23 mouse cellular contexts compared by ENCODE assay signal in the genomic region with DNA sequence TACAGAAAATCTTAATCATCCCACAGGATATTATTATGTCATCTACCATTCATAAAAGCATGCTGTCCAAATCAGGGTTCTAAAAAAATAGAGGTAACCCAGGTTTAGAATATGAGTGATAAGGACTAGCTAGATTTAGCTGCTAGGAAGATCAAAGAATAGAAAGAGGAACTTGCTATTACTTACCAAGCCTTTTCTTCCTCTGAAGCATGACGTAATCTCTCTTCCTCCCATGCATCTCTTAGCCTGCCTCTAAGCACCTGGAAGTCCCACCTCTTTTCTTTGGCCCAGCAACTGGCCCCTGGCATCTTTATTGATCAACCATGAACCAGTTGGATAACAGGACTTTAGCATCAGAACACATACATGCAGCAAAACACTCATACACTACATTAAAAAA.
DNase-seq lines count a peak whose midpoint lies in the region; ATAC-seq lines count a peak whose summit lies in the region.
"Had no signal": no experiment of that assay in that cellular context is flagged by ENCODE, and none has a peak within 500 bp of the region (broad histone marks: within the 10 kb centered on the region; RNA-seq: fewer than 3 reads in every experiment).

No protein-coding gene starts in this region.

- 89% methylated on average over 1 of the region's 1 CpGs for WGBS in hindbrain, embryonic 16.5 days

- H3K9me3 ChIP-seq in hindbrain, embryonic 16.5 days (ENCODE audit: control insufficient read depth, low read length): no peaks in the 10 kb centered on the region
- H3K9me3 ChIP-seq: forebrain, embryonic 15.5 days; heart, embryonic 10.5 days; heart, embryonic 13.5 days; hindbrain, embryonic 15.5 days; intestine, embryonic 15.5 days had no signal

- no peaks in the 10 kb centered on the region for H3K4me1 ChIP-seq in hindbrain, embryonic 16.5 days (ENCODE audit: control insufficient read depth, insufficient read depth, low read depth, low read length)
- H3K4me1 ChIP-seq: forebrain, embryonic 15.5 days; heart, embryonic 10.5 days; heart, embryonic 13.5 days; hindbrain, embryonic 15.5 days; intestine, embryonic 15.5 days had no signal

- ATAC-seq in megakaryocyte progenitor cell, adult 5-6 weeks (replicated peaks; ENCODE audit: poor library complexity): peak; percentile 52; the same call in 1 of the 2 replicates
- ATAC-seq in hindbrain, embryonic 16.5 days: no peak
- ATAC-seq: activated CD4-positive, CD25-positive, alpha-beta regulatory T cell, adult 4 months; forebrain, embryonic 15.5 days; intestine, embryonic 15.5 days had no signal

- no peak overlapping the region for H3K9ac ChIP-seq in hindbrain, embryonic 16.5 days (ENCODE audit: low read depth, low read length)
- H3K9ac ChIP-seq: forebrain, embryonic 15.5 days; heart, embryonic 13.5 days; hindbrain, embryonic 15.5 days; intestine, embryonic 15.5 days had no signal

- H3K27me3 ChIP-seq in hindbrain, embryonic 16.5 days (replicated peaks; ENCODE audit: control insufficient read depth, insufficient read depth, low read length): no peaks in the 10 kb centered on the region
- H3K27me3 ChIP-seq: forebrain, embryonic 15.5 days; heart, embryonic 13.5 days; hindbrain, embryonic 15.5 days; intestine, embryonic 15.5 days had no signal

- no peak overlapping the region for H3K4me3 ChIP-seq in hindbrain, embryonic 16.5 days (ENCODE audit: low read length)
- H3K4me3 ChIP-seq: forebrain, embryonic 15.5 days; heart, embryonic 10.5 days; heart, embryonic 13.5 days; hindbrain, embryonic 15.5 days; intestine, embryonic 15.5 days had no signal

- H3K4me2 ChIP-seq in hindbrain, embryonic 16.5 days (ENCODE audit: low read length): no peak overlapping the region
- H3K4me2 ChIP-seq: forebrain, embryonic 15.5 days; heart, embryonic 13.5 days; hindbrain, embryonic 15.5 days; intestine, embryonic 15.5 days had no signal

- DNase-seq in A20 (ENCODE audit: low read depth, low spot score) (peak; percentile 2), MEL-GATA-1-ER (ENCODE audit: extremely low read depth, low read depth) (peak; percentile 5)
- DNase-seq in kidney, postnatal 36 days: no peak
- no peak for DNase-seq in adrenal gland, postnatal 14 days
- DNase-seq: adrenal gland, adult 8-10 months; adrenal gland, postnatal 36 days; B cell, adult 2 months; cerebellum, adult 18-20 months; cerebellum, adult 9-10 months; cerebellum, postnatal 14 days; gastrocnemius, postnatal 25 days; heart, adult 18-20 months; heart, postnatal 14 days; heart, postnatal 4 days; kidney, adult 11 months had no signal

- no peaks in the 10 kb centered on the region for H3K36me3 ChIP-seq in hindbrain, embryonic 16.5 days (ENCODE audit: control insufficient read depth, insufficient read depth, low read length)
- H3K36me3 ChIP-seq: forebrain, embryonic 15.5 days; heart, embryonic 10.5 days; heart, embryonic 13.5 days; hindbrain, embryonic 15.5 days; intestine, embryonic 15.5 days had no signal

- no peak overlapping the region for H3K27ac ChIP-seq in hindbrain, embryonic 16.5 days (ENCODE audit: low read depth, low read length)
- H3K27ac ChIP-seq: forebrain, embryonic 15.5 days; heart, embryonic 10.5 days; heart, embryonic 13.5 days; hindbrain, embryonic 15.5 days; intestine, embryonic 15.5 days had no signal

Comparison
In these comparisons a context has a peak if more than half of its experiments do, and no peak if none do; other contexts are left out.
1. DNase-seq: peak in A20 (single experiment) and MEL-GATA-1-ER (single experiment); none in kidney, postnatal 36 days (0 of 2) and adrenal gland, postnatal 14 days (single experiment).